Mouse (Mus musculus) fibroblast of lung, adult 2 months (primary cell): ENCODE data around the gene Pex26.

Source experiments
- DNase-seq: peaks from one replicate; pipeline ENCODE4 v3.0.0-alpha.2; 2011; ENCODE audit warnings: low read depth

Gene Pex26

DNA sequence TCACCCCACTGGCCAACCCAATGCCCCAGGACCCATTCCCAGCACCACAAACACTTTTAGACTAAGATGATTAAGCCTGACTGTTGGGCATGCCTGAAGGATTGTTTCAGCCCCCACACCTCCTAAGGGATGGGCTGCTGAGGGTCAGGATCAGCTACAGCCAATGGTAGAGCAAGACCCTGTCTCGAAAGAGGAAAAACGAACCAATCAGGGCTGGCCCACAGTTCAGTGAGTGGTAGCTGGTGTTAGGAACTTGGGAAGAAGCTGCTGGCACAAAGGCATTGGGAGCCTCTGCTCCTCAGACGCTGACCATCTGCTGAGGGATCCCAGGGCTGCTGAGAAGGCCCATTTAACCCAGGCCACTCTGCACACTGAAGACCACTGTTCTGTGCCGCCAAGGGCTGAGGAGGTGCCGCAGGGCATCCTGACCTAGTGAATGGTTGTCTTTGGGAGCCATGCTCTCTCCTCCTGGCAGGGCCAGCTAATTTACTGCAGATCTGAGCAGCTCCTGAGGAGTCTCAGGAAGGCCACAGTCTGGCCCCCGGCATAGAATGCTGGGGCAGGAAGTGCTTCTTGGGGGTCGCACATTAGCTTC lies 16.0 kb upstream of the Pex26 start:
- DNase-seq = no peak

DNA sequence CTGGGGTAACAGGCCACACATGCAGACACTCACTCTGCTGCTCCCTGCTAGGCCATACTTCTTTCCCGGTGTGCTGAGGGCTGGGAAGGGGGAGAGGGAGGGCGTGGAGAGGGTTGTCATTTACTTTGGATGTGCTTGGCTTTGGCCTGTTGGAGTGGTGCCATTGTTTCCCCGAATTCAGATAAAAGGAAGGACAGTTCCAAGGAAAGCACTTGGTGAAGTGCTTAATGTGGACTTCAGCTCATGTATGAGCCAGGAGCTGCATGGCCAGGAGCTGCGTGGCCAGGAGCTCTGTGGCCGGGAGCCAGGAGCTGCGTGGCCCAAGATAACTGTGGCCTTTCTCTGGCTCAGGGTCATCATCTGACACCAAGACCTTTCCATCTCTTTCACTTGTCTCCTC lies 12.4 kb upstream of the Pex26 start:
- DNase-seq = no peak

DNA sequence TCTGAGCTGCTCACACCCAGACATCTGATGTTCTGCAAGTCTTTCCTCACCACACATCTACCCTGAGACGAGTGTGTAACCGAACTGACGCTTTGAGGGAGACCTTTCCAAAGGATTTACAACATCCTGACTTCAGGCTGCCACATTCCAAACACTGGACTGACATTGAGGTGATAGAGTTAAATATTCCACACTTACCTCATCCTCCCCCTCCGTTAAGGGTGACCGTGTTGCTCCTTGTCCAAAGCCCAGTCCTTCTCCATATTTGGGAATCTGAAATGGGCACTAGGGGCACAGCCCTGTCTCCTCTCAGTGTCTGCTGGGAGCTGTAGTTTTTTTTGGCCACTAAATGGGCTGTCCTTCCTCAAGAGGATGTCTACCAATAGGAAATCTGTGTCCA lies 10.0 kb upstream of the Pex26 start:
- DNase-seq = no peak

DNA sequence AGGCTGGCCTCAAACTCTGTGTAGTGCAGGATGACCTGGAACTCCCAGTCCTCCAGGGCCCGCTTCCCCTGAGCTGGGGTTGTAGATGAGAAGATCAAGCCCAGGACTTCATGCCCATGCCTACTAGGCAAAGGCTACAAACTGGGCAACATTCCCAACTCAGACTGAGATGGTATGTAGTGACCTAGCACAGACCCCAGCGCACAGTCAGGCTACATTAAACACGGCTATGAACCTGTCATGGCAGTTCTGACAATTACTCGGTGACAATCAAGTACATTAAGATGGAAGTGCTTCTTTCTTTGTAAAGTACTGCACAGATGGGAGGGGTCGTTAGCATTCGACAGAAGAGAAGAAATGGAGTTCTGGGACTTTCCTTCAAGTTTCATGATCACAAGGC lies 8.7 kb upstream of the Pex26 start:
- no peak for DNase-seq

DNA sequence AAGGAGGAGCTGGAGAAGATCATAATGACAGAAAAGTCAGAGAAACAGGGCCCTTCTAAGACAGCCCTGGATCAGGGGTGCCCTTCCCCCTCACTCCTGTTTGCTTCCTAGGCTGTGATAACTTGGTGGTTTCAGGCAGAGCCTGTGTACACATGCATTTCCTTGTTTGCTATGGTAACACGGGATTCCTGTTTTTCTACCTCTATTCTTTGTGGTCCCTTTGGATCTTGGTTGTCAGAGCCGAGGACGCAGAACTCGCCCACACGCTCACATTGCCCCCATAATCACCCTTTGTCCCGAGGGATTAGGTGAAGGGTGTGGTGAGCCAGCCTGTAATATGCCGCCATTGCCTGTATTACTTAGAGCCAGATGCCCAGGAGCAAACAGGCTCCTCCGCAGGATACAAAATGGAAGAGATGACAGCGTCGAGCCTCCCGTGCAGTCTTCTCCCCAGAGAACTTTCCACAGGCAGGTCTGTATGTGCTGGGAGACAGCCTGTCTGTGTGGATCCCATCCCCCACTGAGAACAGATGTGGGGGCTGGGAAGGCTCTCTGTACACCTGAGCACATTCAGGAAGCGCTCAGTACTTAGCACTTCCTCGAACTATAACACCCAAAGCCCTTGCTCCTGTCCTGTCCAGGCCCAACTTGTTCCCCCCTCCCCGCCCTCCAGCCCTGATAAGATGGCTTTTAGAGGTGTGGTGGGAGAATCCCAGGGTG lies 7.3 kb upstream of the Pex26 start:
- DNase-seq = no peak

DNA sequence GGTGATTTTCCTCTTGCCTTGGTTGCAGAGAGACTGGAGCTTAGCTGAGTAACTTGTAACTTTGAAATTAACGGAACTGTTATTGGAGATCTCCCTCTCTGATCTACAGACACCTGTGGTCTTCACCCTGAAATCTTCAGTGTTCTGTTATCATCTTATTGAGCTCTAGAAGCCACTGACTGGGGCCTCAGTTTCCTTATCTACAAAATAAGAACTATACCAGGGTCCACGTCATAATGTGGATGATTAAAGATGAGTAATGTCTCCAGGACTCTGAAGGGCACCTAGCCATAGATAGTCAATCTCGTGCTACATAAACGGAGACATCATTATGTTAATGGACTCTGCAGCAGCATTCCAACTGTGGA lies 6.8 kb upstream of the Pex26 start:
- DNase-seq = no peak

- DNase-seq = peak; percentile 57
These were observed 6.3 kb upstream of the Pex26 start for GRCm38 (mm10) chr6:121177118-121177708.

DNA sequence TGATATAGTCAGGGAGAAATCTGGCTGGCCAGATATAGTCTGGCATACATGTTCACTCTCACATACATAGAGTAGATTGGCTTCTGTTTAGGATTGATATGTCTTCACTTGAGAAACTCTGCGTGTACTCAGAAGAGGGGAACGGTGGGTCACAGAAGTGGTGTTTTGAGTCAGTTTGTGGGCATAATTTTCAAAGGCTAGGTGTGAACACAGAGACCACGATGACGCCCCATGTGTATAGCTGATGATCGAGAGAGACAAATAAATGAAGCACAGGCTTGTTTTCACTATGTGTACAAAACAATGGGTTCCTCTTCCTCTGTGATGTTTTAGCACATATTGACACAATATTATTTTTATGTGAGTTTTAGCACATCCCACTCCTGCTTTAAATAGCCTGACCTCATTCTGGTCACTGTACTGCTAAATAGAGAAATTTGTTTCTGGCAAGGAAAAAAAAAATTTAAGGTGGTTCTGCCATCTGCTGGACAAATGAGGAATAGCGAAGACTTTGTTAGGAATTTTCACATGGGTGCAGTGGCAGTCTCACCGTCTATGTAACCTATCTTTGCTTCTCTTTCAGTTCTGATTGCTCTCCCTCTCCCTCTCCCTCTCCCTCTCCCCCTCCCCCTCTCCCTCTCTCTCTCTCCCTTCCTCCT lies 4.6 kb upstream of the Pex26 start:
- no peak for DNase-seq

DNA sequence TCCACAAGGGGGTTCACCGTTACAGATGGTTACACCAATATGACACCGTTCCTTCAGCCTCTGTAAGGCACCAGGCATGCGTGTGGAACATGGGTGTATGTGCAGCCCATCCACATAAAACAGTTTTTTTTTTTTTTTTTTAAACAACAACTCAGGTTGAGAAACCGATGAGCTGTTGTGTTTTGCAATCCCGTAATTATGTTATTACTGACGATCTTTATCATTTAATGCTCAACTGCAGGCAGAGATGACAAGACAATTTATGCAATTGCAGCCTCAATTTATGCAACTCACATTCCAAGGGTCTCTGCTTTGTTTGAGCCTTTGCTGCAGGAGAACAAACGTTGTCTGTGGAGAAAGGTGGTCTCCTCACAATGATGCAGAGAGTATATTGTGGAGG lies 3.6 kb upstream of the Pex26 start:
- DNase-seq = no peak

DNA sequence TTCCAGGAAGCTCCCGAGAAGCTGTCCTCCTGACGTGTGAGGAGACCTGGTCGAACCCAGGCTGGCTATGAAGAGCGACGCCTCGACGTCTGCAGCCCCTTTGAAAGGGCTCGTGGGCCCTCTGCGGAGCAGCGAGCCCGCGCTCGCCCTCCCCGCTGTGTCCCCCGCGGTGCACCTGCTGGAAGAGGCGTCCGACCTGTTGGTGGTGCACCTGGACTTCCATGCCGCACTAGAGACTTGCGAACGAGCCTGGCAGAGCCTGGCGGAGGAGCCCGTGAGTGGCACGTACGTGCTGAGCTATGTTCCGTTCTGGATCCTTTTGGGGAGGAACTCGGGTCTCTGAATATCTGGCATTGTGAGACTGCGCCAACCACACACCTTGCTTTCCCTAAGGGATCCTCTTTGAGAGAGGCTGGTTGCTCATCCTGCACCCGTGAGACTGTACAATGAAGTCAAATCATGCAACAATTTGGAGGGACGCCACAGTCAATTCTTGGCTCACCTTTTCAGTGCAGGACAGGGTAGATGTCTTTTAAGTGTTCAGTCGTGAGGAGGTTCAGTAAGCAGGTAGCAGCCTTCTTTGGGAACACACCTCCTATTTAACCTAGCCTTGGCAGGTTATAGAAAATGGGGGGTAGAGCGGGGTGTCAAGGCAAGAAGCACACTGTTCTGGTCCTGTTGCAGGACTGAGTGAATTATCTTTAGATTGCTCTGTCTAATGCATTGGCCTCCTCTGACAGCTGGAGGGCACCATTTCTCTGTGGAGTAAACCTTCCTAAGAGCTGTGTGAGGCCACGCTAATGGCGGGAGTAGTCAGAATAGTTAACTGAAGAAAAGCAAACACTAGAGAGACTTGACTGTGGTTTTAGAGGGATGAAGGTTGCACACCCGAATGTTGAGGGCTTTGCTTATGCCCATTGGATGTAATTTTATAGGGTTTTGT lies 1.0 kb downstream of the Pex26 start:
- DNase-seq = peak; percentile 44

- DNase-seq = no peak
These were observed 1.8 kb downstream of the Pex26 start for GRCm38 (mm10) chr6:121185232-121185631.

DNA sequence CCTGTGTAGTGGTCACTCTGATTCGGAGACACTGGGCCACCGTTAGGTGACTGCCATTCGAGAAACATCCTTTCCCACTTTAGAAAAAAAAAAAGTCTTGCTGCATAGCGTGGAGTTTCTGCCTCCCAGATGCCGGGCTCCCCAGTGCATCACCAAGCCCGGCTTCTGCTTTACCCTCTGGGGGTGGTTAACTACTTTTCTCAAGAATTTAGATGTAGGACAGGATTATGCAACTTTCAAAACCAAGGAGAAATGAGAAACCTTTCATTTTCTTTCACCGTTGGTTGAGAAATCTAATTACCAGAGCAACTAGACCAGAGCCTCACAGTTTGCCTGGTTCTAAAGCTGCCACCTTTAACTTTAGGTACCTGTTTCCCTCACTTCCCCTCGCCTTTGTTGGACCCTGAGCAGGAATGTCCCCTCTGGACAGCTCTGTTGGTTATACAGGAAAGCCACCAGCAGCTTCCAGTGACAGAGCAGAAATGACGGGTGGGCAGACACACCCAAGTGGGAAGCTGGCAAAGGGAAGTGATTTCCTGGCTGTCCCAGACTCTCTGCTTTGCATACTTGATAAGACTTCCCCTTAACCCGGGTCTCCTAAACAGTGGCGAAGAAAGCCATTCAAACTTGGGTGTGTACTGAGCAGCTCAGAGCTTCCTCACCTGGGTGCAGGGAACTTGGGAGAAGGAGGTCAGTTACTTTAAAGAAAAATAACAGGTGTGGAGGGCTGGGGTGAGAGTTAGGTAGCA lies 8.0 kb downstream of the Pex26 start:
- no peak for DNase-seq

GRCm38 (mm10) chr6:121194061-121194955 lies 10.8 kb downstream of the Pex26 start:
- no peak for DNase-seq

DNA sequence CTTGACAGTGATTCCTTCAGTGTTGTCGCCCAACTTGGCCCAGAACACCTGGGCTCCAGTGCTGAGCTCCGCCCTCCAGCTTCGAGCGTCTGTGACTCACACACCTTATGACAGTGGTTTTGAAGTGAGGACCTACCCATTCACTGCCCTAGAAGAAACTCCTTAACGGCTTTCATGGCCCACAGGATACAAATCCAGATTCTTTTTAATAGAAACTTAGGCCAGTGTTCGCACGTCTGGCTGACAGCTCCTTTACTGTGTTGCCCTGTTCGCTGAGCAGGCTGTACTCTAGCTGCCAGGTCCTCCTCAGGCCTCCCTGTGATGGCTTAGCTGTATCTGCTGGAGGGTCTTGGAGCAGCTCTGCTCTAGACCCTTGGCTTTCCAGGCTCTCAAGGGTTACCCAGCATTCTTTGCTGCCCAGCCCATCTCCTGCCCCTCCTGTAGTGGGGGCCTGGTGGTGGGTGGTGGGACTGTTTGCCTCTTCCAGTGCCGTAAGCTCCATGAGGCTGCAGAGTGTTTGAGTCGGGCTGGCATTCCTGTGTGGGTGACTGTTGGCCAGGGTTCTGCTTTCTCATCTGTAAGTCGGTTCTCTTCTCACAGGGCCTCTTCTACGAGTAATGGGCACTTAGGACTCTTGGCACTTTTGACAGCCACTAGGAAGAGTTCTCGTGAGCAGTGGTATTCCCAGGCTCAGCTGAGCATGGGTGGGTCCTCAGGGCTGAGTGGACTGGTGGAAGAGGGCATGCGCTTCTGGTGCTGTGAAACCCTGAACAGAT lies 11.7 kb downstream of the Pex26 start:
- peak; percentile 49 for DNase-seq

GRCm38 (mm10) chr6:121197807-121198365 lies 14.4 kb downstream of the Pex26 start:
- no peak for DNase-seq

DNA sequence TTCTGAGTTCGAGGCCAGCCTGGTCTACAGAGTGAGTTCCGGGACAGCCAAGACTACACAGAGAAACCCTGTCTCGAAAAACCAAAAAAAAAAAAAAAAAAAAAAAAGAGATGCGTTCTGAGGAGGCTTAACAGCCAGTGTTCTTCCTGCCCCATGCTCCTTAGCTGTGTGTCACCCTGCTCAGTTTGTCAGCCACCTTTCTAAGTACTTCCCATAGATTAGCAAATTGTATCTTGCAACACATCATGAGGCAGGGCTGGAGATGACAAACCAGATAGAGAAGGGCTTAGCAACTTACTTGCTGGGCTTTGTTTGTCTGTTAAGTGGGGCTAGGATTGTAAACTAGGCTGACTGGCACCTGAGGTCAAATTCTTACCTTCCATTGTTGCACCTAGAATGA lies 17.0 kb downstream of the Pex26 start:
- DNase-seq = no peak

GRCm38 (mm10) chr6:121202026-121202425 lies 18.6 kb downstream of the Pex26 start:
- DNase-seq = no peak

GRCm38 (mm10) chr6:121206481-121206880 lies 23.0 kb downstream of the Pex26 start:
- DNase-seq = no peak

- DNase-seq = no peak
These were observed 26.1 kb downstream of the Pex26 start for GRCm38 (mm10) chr6:121209584-121209983.
